ENCODE assay signal across 19 mouse cellular contexts in genomic region chr5:64312295-64312694, GRCm38 (mm10).
DNase-seq lines count a peak whose midpoint lies in the region; ATAC-seq lines count a peak whose summit lies in the region.
"Had no signal": no experiment of that assay in that cellular context is flagged by ENCODE, and none has a peak within 500 bp of the region (broad histone marks: within the 10 kb centered on the region; RNA-seq: fewer than 3 reads in every experiment).

No protein-coding gene starts in this region.

- no peaks in the 10 kb centered on the region for H3K27me3 ChIP-seq in heart, embryonic 15.5 days
- H3K27me3 ChIP-seq in hindbrain, embryonic 13.5 days: no peaks in the 10 kb centered on the region
- H3K27me3 ChIP-seq in hindbrain, embryonic 16.5 days (replicated peaks; ENCODE audit: control insufficient read depth, insufficient read depth, low read length): no peaks in the 10 kb centered on the region
- H3K27me3 ChIP-seq in neural tube, embryonic 13.5 days: no peaks in the 10 kb centered on the region
- no peaks in the 10 kb centered on the region for H3K27me3 ChIP-seq in neural tube, embryonic 15.5 days (replicated peaks)
- H3K27me3 ChIP-seq: forebrain, embryonic 15.5 days had no signal

- H3K27ac ChIP-seq in heart, embryonic 15.5 days: no peak overlapping the region
- 0 out of 2 replicates have a peak overlapping the region, but pooled peaks have one; percentile 13 for H3K27ac ChIP-seq in hindbrain, embryonic 13.5 days
- H3K27ac ChIP-seq in hindbrain, embryonic 16.5 days (ENCODE audit: low read depth, low read length): no peak overlapping the region
- H3K27ac ChIP-seq in neural tube, embryonic 13.5 days (replicated peaks): 0 out of 2 replicates have a peak overlapping the region, but pooled peaks have one; percentile 20
- no peak overlapping the region for H3K27ac ChIP-seq in neural tube, embryonic 15.5 days (replicated peaks)
- H3K27ac ChIP-seq: forebrain, embryonic 15.5 days; hindbrain, postnatal 0 days; layer of hippocampus, adult 2 months; stomach, postnatal 0 days had no signal

- DNase-seq in heart, adult 9 months (ENCODE audit: low spot score in 2 of 2): no peak
- DNase-seq in right cerebral cortex, postnatal 10 days (ENCODE audit: low spot score in 2 of 2): no peak
- DNase-seq: adrenal gland, adult 8-10 months; cerebellum, adult 9-10 months; kidney, postnatal 10 days; layer of hippocampus, postnatal 36 days; lung, adult 18-20 months; retina, postnatal 1 day had no signal

- 0 out of 2 replicates have a peak, but pooled peaks have one; percentile 27 for ATAC-seq in heart, embryonic 15.5 days (replicated peaks; ENCODE audit: insufficient number of reproducible peaks, insufficient read depth, low FRiP score, low read depth)
- no peak for ATAC-seq in hindbrain, embryonic 13.5 days (ENCODE audit: low FRiP score)
- ATAC-seq in hindbrain, embryonic 16.5 days: no peak
- ATAC-seq in neural tube, embryonic 13.5 days (ENCODE audit: low read depth): no peak
- no peak for ATAC-seq in neural tube, embryonic 15.5 days (ENCODE audit: low FRiP score)
- ATAC-seq: forebrain, embryonic 15.5 days; hindbrain, postnatal 0 days; intestine, postnatal 0 days had no signal

- no peak overlapping the region for H3K4me3 ChIP-seq in heart, embryonic 15.5 days
- H3K4me3 ChIP-seq in hindbrain, embryonic 13.5 days: no peak overlapping the region
- H3K4me3 ChIP-seq in hindbrain, embryonic 16.5 days (ENCODE audit: low read length): no peak overlapping the region
- H3K4me3 ChIP-seq in neural tube, embryonic 13.5 days: no peak overlapping the region
- no peak overlapping the region for H3K4me3 ChIP-seq in neural tube, embryonic 15.5 days (replicated peaks)
- H3K4me3 ChIP-seq: erythroblast, embryonic 14.5 days; forebrain, embryonic 15.5 days; layer of hippocampus, adult 2 months had no signal

- H3K4me2 ChIP-seq in heart, embryonic 15.5 days: no peak overlapping the region
- no peak overlapping the region for H3K4me2 ChIP-seq in hindbrain, embryonic 13.5 days
- H3K4me2 ChIP-seq in hindbrain, embryonic 16.5 days (ENCODE audit: low read length): no peak overlapping the region
- no peak overlapping the region for H3K4me2 ChIP-seq in neural tube, embryonic 13.5 days
- no peak overlapping the region for H3K4me2 ChIP-seq in neural tube, embryonic 15.5 days
- H3K4me2 ChIP-seq: forebrain, embryonic 15.5 days had no signal

- H3K4me1 ChIP-seq in heart, embryonic 15.5 days (replicated peaks): peaks cover 13% of the 10 kb centered on the region
- peaks cover 30% of the 10 kb centered on the region for H3K4me1 ChIP-seq in hindbrain, embryonic 13.5 days (replicated peaks)
- peaks cover 11% of the 10 kb centered on the region for H3K4me1 ChIP-seq in hindbrain, embryonic 16.5 days (ENCODE audit: control insufficient read depth, insufficient read depth, low read depth, low read length)
- peaks cover 25% of the 10 kb centered on the region for H3K4me1 ChIP-seq in neural tube, embryonic 13.5 days (replicated peaks)
- peaks cover 15% of the 10 kb centered on the region for H3K4me1 ChIP-seq in neural tube, embryonic 15.5 days

- H3K9ac ChIP-seq in heart, embryonic 15.5 days: no peak overlapping the region
- no peak overlapping the region for H3K9ac ChIP-seq in hindbrain, embryonic 13.5 days
- H3K9ac ChIP-seq in hindbrain, embryonic 16.5 days (ENCODE audit: low read depth, low read length): no peak overlapping the region
- H3K9ac ChIP-seq in neural tube, embryonic 13.5 days: no peak overlapping the region
- no peak overlapping the region for H3K9ac ChIP-seq in neural tube, embryonic 15.5 days (replicated peaks)
- H3K9ac ChIP-seq: forebrain, embryonic 15.5 days had no signal

- H3K9me3 ChIP-seq in heart, embryonic 15.5 days (replicated peaks): no peaks in the 10 kb centered on the region
- no peaks in the 10 kb centered on the region for H3K9me3 ChIP-seq in hindbrain, embryonic 13.5 days
- no peaks in the 10 kb centered on the region for H3K9me3 ChIP-seq in hindbrain, embryonic 16.5 days (ENCODE audit: control insufficient read depth, low read length)
- H3K9me3 ChIP-seq in neural tube, embryonic 13.5 days: no peaks in the 10 kb centered on the region
- H3K9me3 ChIP-seq in neural tube, embryonic 15.5 days (replicated peaks): no peaks in the 10 kb centered on the region
- H3K9me3 ChIP-seq: forebrain, embryonic 15.5 days had no signal

- peaks cover 4% of the 10 kb centered on the region; the same call in 1 of the 2 replicates for H3K36me3 ChIP-seq in heart, embryonic 15.5 days
- peaks cover 6% of the 10 kb centered on the region for H3K36me3 ChIP-seq in hindbrain, embryonic 13.5 days
- no peaks in the 10 kb centered on the region for H3K36me3 ChIP-seq in hindbrain, embryonic 16.5 days (ENCODE audit: control insufficient read depth, insufficient read depth, low read length)
- H3K36me3 ChIP-seq in neural tube, embryonic 13.5 days: no peaks in the 10 kb centered on the region
- H3K36me3 ChIP-seq in neural tube, embryonic 15.5 days: no peaks in the 10 kb centered on the region

- WGBS in heart, embryonic 15.5 days: 30% methylated on average over 5 of the region's 5 CpGs
- 49% methylated on average over 5 of the region's 5 CpGs for WGBS in hindbrain, embryonic 13.5 days
- WGBS in hindbrain, embryonic 16.5 days: 66% methylated on average over 5 of the region's 5 CpGs
- WGBS in neural tube, embryonic 13.5 days: 63% methylated on average over 5 of the region's 5 CpGs
- 53% methylated on average over 5 of the region's 5 CpGs for WGBS in neural tube, embryonic 15.5 days

Comparison
In these comparisons a context has a peak if more than half of its experiments do, and no peak if none do; other contexts are left out.
1. H3K27ac ChIP-seq: peak in hindbrain, embryonic 13.5 days (single experiment) and neural tube, embryonic 13.5 days (single experiment); none in heart, embryonic 15.5 days (single experiment), hindbrain, embryonic 16.5 days (single experiment) and neural tube, embryonic 15.5 days (single experiment).